In genomic region chr3:34649726-34650620, GRCm38 (mm10) we compare ENCODE assay signal across 7 mouse cellular contexts. TPM values are rescaled to one million over a fixed set of nuclear protein-coding genes. Genes with fewer than 3 reads are reported as not detected.
DNase-seq lines count a peak whose midpoint lies in the region; ATAC-seq lines count a peak whose summit lies in the region.

TSS of gene Sox2 (plus strand) at chr3:34650405.

- peaks cover 13% of the 10 kb centered on the region; the same call in 1 of the 2 replicates for H3K4me1 ChIP-seq in kidney, embryonic 14.5 days (ENCODE audit: control insufficient read depth, insufficient read depth, low read length)
- H3K4me1 ChIP-seq in limb, embryonic 12.5 days (replicated peaks), result peaks cover 25% of the 10 kb centered on the region
- H3K4me1 ChIP-seq in midbrain, embryonic 14.5 days (ENCODE audit: control insufficient read depth, insufficient read depth, low read length), result peaks cover 13% of the 10 kb centered on the region

- H3K27ac ChIP-seq in kidney, embryonic 14.5 days (ENCODE audit: low read depth, low read length), result no peak within 1 kb of the TSS
- H3K27ac ChIP-seq in limb, embryonic 12.5 days, result no peak within 1 kb of the TSS
- H3K27ac ChIP-seq in midbrain, embryonic 14.5 days (replicated peaks; ENCODE audit: low read depth, low read length), result peak within 1 kb of the TSS; percentile 95

- H3K4me3 ChIP-seq in kidney, embryonic 14.5 days (ENCODE audit: low read length), result peak within 1 kb of the TSS; percentile 32
- H3K4me3 ChIP-seq in limb, embryonic 12.5 days (replicated peaks), result peak within 1 kb of the TSS; percentile 42
- peak within 1 kb of the TSS; percentile 57 for H3K4me3 ChIP-seq in midbrain, embryonic 14.5 days (replicated peaks; ENCODE audit: low read depth, low read length)

- under 1% methylated on average over 86 of the region's 86 CpGs for WGBS in kidney, embryonic 14.5 days
- 1% methylated on average over 86 of the region's 86 CpGs for WGBS in limb, embryonic 12.5 days
- WGBS in midbrain, embryonic 14.5 days, result under 1% methylated on average over 86 of the region's 86 CpGs

- H3K9me3 ChIP-seq in kidney, embryonic 14.5 days (ENCODE audit: control insufficient read depth, low read length), result no peaks in the 10 kb centered on the region
- H3K9me3 ChIP-seq in limb, embryonic 12.5 days, result no peaks in the 10 kb centered on the region
- no peaks in the 10 kb centered on the region for H3K9me3 ChIP-seq in midbrain, embryonic 14.5 days (ENCODE audit: control insufficient read depth, low read length)

- DNase-seq in adrenal gland, postnatal 10 days, result peak; percentile 79
- peak; percentile 31 for DNase-seq in cerebellum, adult 8-10 months
- peak; percentile 46 for DNase-seq in gastrocnemius, postnatal 10 days
- peak; percentile 92 for DNase-seq in midbrain, embryonic 14.5 days
- DNase-seq in urinary bladder, postnatal 36 days (ENCODE audit: low spot score in 2 of 2), result peak; percentile 59 to 61

- H3K9ac ChIP-seq in kidney, embryonic 14.5 days (ENCODE audit: low read depth, low read length), result no peak within 1 kb of the TSS
- H3K9ac ChIP-seq in limb, embryonic 12.5 days (replicated peaks), result peak within 1 kb of the TSS; percentile 45; the same call in 1 of the 2 replicates
- peak within 1 kb of the TSS; percentile 79 for H3K9ac ChIP-seq in midbrain, embryonic 14.5 days (replicated peaks; ENCODE audit: low read length)

- peak within 1 kb of the TSS; percentile 61 for H3K4me2 ChIP-seq in kidney, embryonic 14.5 days (replicated peaks; ENCODE audit: low read depth, low read length)
- H3K4me2 ChIP-seq in limb, embryonic 12.5 days, result peak within 1 kb of the TSS; percentile 72
- peak within 1 kb of the TSS; percentile 71 for H3K4me2 ChIP-seq in midbrain, embryonic 14.5 days (ENCODE audit: low read length)

- H3K27me3 ChIP-seq in kidney, embryonic 14.5 days (ENCODE audit: control insufficient read depth, insufficient read depth, low read length), result peaks cover 86% of the 10 kb centered on the region
- H3K27me3 ChIP-seq in limb, embryonic 12.5 days, result peaks cover 84% of the 10 kb centered on the region
- peaks cover 9% of the 10 kb centered on the region; the same call in 1 of the 2 replicates for H3K27me3 ChIP-seq in midbrain, embryonic 14.5 days (ENCODE audit: control insufficient read depth, insufficient read depth, low read length)

- no peaks in the 10 kb centered on the region for H3K36me3 ChIP-seq in kidney, embryonic 14.5 days (ENCODE audit: control insufficient read depth, insufficient read depth, low read length)
- H3K36me3 ChIP-seq in limb, embryonic 12.5 days, result no peaks in the 10 kb centered on the region
- no peaks in the 10 kb centered on the region for H3K36me3 ChIP-seq in midbrain, embryonic 14.5 days (ENCODE audit: control insufficient read depth, insufficient read depth, low read length)

- peak; percentile 86 for ATAC-seq in kidney, embryonic 14.5 days (ENCODE audit: low FRiP score, low TSS enrichment)
- peak; percentile 75 for ATAC-seq in limb, embryonic 12.5 days (ENCODE audit: insufficient number of reproducible peaks, insufficient read depth, low FRiP score, low TSS enrichment, low read depth)
- ATAC-seq in midbrain, embryonic 14.5 days (ENCODE audit: low FRiP score, low TSS enrichment), result peak; percentile 86

RNA-seq across cellular contexts. Expression of gene Sox2, which starts in this region (rescaled TPM):
- under 1 TPM; 0.45 TPM for total RNA-seq in adrenal gland, postnatal 10 days (2021)
- total RNA-seq in gastrocnemius, postnatal 10 days (2021), result under 1 TPM; 0.38 to 0.77 TPM
- not detected in 2 replicates for polyA plus RNA-seq in kidney, embryonic 14.5 days (2014; fragmentation: Nextera tagmentation; extraction: Ambion mirVana)
- polyA plus RNA-seq in limb, embryonic 12.5 days (2016; fragmentation: Nextera tagmentation; extraction: Ambion mirVana), result 0.52 and 0.90 TPM in 2 replicates
- polyA plus RNA-seq in midbrain, embryonic 14.5 days (2014; fragmentation: Nextera tagmentation; extraction: Ambion mirVana), result 16.8 and 22.4 TPM in 2 replicates

Comparison
In these comparisons a context has a peak if more than half of its experiments do, and no peak if none do; other contexts are left out.
1. Peak in DNase-seq in adrenal gland, postnatal 10 days; RNA of the gene not detected or under 1 TPM.
2. Peak in DNase-seq in gastrocnemius, postnatal 10 days; RNA of the gene not detected or under 1 TPM.
3. Peak in ATAC-seq, H3K4me3 ChIP-seq and H3K4me2 ChIP-seq in kidney, embryonic 14.5 days; RNA of the gene not detected or under 1 TPM.
4. Peak in ATAC-seq, H3K4me3 ChIP-seq, H3K9ac ChIP-seq and H3K4me2 ChIP-seq in limb, embryonic 12.5 days; RNA of the gene not detected or under 1 TPM.
5. DNase-seq: peak in every context shown above with its lines; median percentile 92 in midbrain, embryonic 14.5 days; 79 in adrenal gland, postnatal 10 days; 60 in urinary bladder, postnatal 36 days; 46 in gastrocnemius, postnatal 10 days; 31 in cerebellum, adult 8-10 months.